Mouse (Mus musculus) liver, embryonic 11.5 days (tissue): ENCODE data around the gene Wipi1. TPM values are rescaled to one million over a fixed set of nuclear protein-coding genes. Genes with fewer than 3 reads are reported as not detected.
A peak's percentile ranks its signal among the peaks of the same experiment; 100 is the strongest.
"Not testable (repeated sequence)": the region's sequence is repeated elsewhere in the genome, so short reads cannot be mapped to it uniquely, and the experiment has no call there.

Experiments
- ATAC-seq: fragments of 200-750 bp; cut with Nextera tagmentation; replicated peaks from 2 replicates; pipeline ENCODE4 v1.8.0; 2017; ENCODE audit warnings: moderate number of reproducible peaks, mild to moderate bottlenecking, moderate TSS enrichment, moderate library complexity; ENCODE audit not compliant: low FRiP score
- DNase-seq: peaks from one replicate; pipeline ENCODE4 v3.0.0-alpha.2; 2017; ENCODE audit warnings: low spot score
- H3K27ac ChIP-seq: fragments of 300-500 bp; sonication (generic); 2 replicates; pipeline ENCODE4 v1.5.1; 2014; ENCODE audit warnings: mild to moderate bottlenecking, low read depth, low read length, control low read depth
- H3K27me3 ChIP-seq: fragments of 300-500 bp; sonication (generic); replicated peaks from 2 replicates; pipeline ENCODE4 v1.6.1; 2014; ENCODE audit warnings: low read length, mixed read lengths; ENCODE audit not compliant: control insufficient read depth, insufficient read depth
- H3K36me3 ChIP-seq: fragments of 300-500 bp; sonication (generic); 2 replicates; pipeline ENCODE4 v1.6.1; 2014; ENCODE audit warnings: mild to moderate bottlenecking, low read length, moderate library complexity, mixed read lengths; ENCODE audit not compliant: control insufficient read depth, insufficient read depth
- H3K4me1 ChIP-seq: fragments of 300-500 bp; sonication (generic); replicated peaks from 2 replicates; pipeline ENCODE4 v1.6.1; 2014; ENCODE audit warnings: low read length, mixed read lengths; ENCODE audit not compliant: control insufficient read depth, insufficient read depth
- H3K4me2 ChIP-seq: fragments of 300-500 bp; sonication (generic); 2 replicates; pipeline ENCODE4 v1.6.1; 2014; ENCODE audit warnings: mild to moderate bottlenecking, control low read depth, moderate library complexity
- H3K4me3 ChIP-seq: fragments of 300-500 bp; sonication (generic); 2 replicates; pipeline ENCODE4 v1.5.1; 2014; ENCODE audit warnings: low read depth, low read length, control low read depth
- H3K9ac ChIP-seq: fragments of 300-500 bp; sonication (generic); 2 replicates; pipeline ENCODE4 v1.6.1; 2014; ENCODE audit warnings: low read depth, low read length, control low read depth
- H3K9me3 ChIP-seq: fragments of 300-500 bp; sonication (generic); 2 replicates; pipeline ENCODE4 v1.6.1; 2016; ENCODE audit warnings: low read length, inconsistent platforms, mixed read lengths; ENCODE audit not compliant: control insufficient read depth
- whole genome bisulfite sequencing: fragments of 180-500 bp; shearing (Covaris S2); extraction: QIAGEN DNeasy Blood & Tissue Kit; methylation state at CpG from one replicate; pipeline ENCODE4 v1.1.7; 2014; 5-methylcytosine and 5-hydroxymethylcytosine counted together
- polyA plus RNA-seq: library from polyadenylated mRNA; unstranded; fragments of >200 nt; fragmentation: Nextera tagmentation; extraction: Ambion mirVana; gene quantifications from 2 replicates; pipeline ENCODE4 v1.2.1, GENCODE M21; 2014

Wipi1 gene
- polyA plus RNA-seq = 18.9 and 21.8 TPM in 2 replicates

GRCm38 (mm10) chr11:109611303-109612149, at the start of gene Wipi1:
Gene Wipi1, minus strand, starts transcription at chr11:109611967.
- Histone ChIP-seq H3K4me2 (peak within 1 kb of the TSS; percentile 90), H3K27ac (peak within 1 kb of the TSS; percentile 94), H3K27me3 (no peaks in the 10 kb centered on the region), H3K36me3 (no peaks in the 10 kb centered on the region), H3K4me3 (peak within 1 kb of the TSS; percentile 83), H3K9me3 (no peaks in the 10 kb centered on the region), H3K4me1 (peaks cover 40% of the 10 kb centered on the region), H3K9ac (peak within 1 kb of the TSS; percentile 87)
- WGBS = under 1% methylated on average over 54 of the region's 58 CpGs
- DNase-seq = peak; percentile 99
- peak; percentile 91 for ATAC-seq

GRCm38 (mm10) chr11:109660526-109660925, 48.8 kb upstream of the Wipi1 start:
- not testable (repeated sequence) for H3K9ac ChIP-seq, H3K9me3 ChIP-seq, DNase-seq, H3K27me3 ChIP-seq, H3K4me2 ChIP-seq, H3K4me3 ChIP-seq, ATAC-seq, H3K27ac ChIP-seq
- 95% methylated on average over 8 of the region's 8 CpGs for WGBS
- H3K36me3 ChIP-seq = peaks cover 38% of the 10 kb centered on the region
- H3K4me1 ChIP-seq = peaks cover 14% of the 10 kb centered on the region

GRCm38 (mm10) chr11:109656232-109656631, 44.5 kb upstream of the Wipi1 start:
- H3K27me3 ChIP-seq = no peaks in the 10 kb centered on the region
- H3K36me3 ChIP-seq = peaks cover 21% of the 10 kb centered on the region
- no peak overlapping the region for H3K27ac ChIP-seq
- DNase-seq (no peak), ATAC-seq (peak; percentile 84)
- H3K4me1 ChIP-seq = peaks cover 30% of the 10 kb centered on the region
- WGBS = 56% methylated on average over 7 of the region's 7 CpGs
- H3K9ac ChIP-seq = no peak overlapping the region
- H3K4me3 ChIP-seq = no peak overlapping the region
- H3K9me3 ChIP-seq = no peaks in the 10 kb centered on the region
- peak overlapping the region; percentile 18; the same call in 1 of the 2 replicates for H3K4me2 ChIP-seq

DNA sequence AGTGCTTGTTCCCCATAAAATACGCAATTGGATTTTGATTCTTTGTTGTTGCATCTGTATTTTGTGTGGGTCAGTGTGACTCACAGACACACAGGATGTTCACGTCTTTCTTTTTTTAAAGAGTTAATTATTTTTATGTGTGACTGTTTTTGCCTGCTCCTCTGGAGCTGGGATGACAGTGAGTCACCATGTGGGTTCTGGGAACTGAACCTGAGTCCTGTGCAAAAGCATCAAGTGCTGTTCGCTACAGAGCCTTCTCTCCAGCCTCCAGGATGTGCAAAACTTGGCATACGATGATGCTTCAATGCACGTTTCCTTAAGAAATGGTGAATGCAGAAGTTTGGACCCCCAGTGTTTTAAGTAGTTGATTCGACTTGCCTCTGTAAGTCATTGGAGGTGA, 42.8 kb upstream of the Wipi1 start:
- WGBS = 90% methylated on average over 6 of the region's 6 CpGs
- ATAC-seq (no peak), DNase-seq (no peak)
- Histone ChIP-seq H3K4me2 (no peak overlapping the region), H3K4me1 (peaks cover 37% of the 10 kb centered on the region), H3K27ac (no peak overlapping the region), H3K9ac (no peak overlapping the region), H3K4me3 (no peak overlapping the region), H3K9me3 (no peaks in the 10 kb centered on the region), H3K27me3 (no peaks in the 10 kb centered on the region), H3K36me3 (peaks cover 10% of the 10 kb centered on the region; the same call in 1 of the 2 replicates)

DNA sequence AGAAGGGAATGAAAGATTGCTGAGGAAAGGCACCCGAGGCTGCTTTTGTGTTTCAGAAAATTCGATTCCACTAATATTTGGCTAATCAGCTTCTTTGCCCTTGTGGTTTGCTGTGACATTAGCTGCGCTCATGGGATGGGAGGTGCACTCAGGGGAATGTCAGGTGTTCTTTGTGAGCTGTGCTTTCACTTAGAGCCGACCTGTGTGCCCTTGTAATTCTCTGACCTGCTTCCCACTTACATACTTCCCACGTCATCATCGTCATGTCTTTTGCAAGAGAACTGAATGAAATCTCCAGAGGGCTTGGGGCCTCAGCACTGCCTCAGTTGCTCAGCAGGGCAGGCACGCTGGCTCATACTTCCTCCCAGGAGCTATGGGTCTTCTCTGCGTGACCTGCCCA, 41.4 kb upstream of the Wipi1 start:
- Histone ChIP-seq H3K4me2 (peak overlapping the region; percentile 94; the same call in 1 of the 2 replicates), H3K36me3 (peaks cover 10% of the 10 kb centered on the region; the same call in 1 of the 2 replicates), H3K27ac (no peak overlapping the region), H3K4me3 (no peak overlapping the region; the same call in 1 of the 2 replicates), H3K27me3 (no peaks in the 10 kb centered on the region), H3K4me1 (peaks cover 42% of the 10 kb centered on the region), H3K9ac (no peak overlapping the region), H3K9me3 (no peaks in the 10 kb centered on the region)
- ATAC-seq = no peak
- no peak for DNase-seq
- 76% methylated on average over 8 of the region's 8 CpGs for WGBS

- Histone ChIP-seq H3K4me1 (peaks cover 42% of the 10 kb centered on the region), H3K4me2 (peak overlapping the region; percentile 94), H3K9me3 (no peaks in the 10 kb centered on the region), H3K36me3 (peaks cover 10% of the 10 kb centered on the region; the same call in 1 of the 2 replicates), H3K27ac (peak overlapping the region; percentile 81; the same call in 1 of the 2 replicates), H3K27me3 (no peaks in the 10 kb centered on the region), H3K9ac (peak overlapping the region; percentile 83), H3K4me3 (peak overlapping the region; percentile 80)
- DNase-seq = no peak
- no peak for ATAC-seq
- 47% methylated on average over 6 of the region's 6 CpGs for WGBS
These were observed 40.7 kb upstream of the Wipi1 start for GRCm38 (mm10) chr11:109652505-109652904.

- peak overlapping the region; percentile 83 for H3K9ac ChIP-seq
- DNase-seq (no peak), ATAC-seq (0 out of 2 replicates have a peak, but pooled peaks have one; percentile 3)
- peak overlapping the region; percentile 94 for H3K4me2 ChIP-seq
- H3K36me3 ChIP-seq = peaks cover 6% of the 10 kb centered on the region; the same call in 1 of the 2 replicates
- H3K9me3 ChIP-seq = no peaks in the 10 kb centered on the region
- H3K27me3 ChIP-seq = no peaks in the 10 kb centered on the region
- peak overlapping the region; percentile 80 for H3K4me3 ChIP-seq
- WGBS = 0% methylated on average over 21 of the region's 21 CpGs
- peaks cover 37% of the 10 kb centered on the region for H3K4me1 ChIP-seq
- H3K27ac ChIP-seq = peak overlapping the region; percentile 81
These were observed 39.8 kb upstream of the Wipi1 start for GRCm38 (mm10) chr11:109651566-109652024.

GRCm38 (mm10) chr11:109650788-109651565, 39.2 kb upstream of the Wipi1 start:
- peak overlapping the region; percentile 94 for H3K4me2 ChIP-seq
- H3K9me3 ChIP-seq = no peaks in the 10 kb centered on the region
- peaks cover 6% of the 10 kb centered on the region; the same call in 1 of the 2 replicates for H3K36me3 ChIP-seq
- peak; percentile 89 for DNase-seq
- under 1% methylated on average over 89 of the region's 90 CpGs for WGBS
- ATAC-seq = peak; percentile 94
- H3K27me3 ChIP-seq = no peaks in the 10 kb centered on the region
- H3K4me1 ChIP-seq = peaks cover 32% of the 10 kb centered on the region
- H3K4me3 ChIP-seq = peak overlapping the region; percentile 80
- H3K27ac ChIP-seq = peak overlapping the region; percentile 81
- H3K9ac ChIP-seq = peak overlapping the region; percentile 83
